Mouse (Mus musculus) kidney, embryonic 16.5 days (tissue): Measurements from ENCODE around the gene Suox. TPM values are rescaled to one million over a fixed set of nuclear protein-coding genes. Genes with fewer than 3 reads are reported as not detected.
"Not testable (repeated sequence)": the region's sequence is repeated elsewhere in the genome, so short reads cannot be mapped to it uniquely, and the experiment has no call there.

Experiments
- ATAC-seq: fragments of 200-750 bp; cut with Nextera tagmentation; 2 replicates; pipeline ENCODE4 v1.8.0; 2017; ENCODE audit warnings: moderate TSS enrichment; ENCODE audit not compliant: low FRiP score, low TSS enrichment
- H3K27ac ChIP-seq: fragments of 300-500 bp; sonication (generic); 2 replicates; pipeline ENCODE4 v1.5.1; 2014; ENCODE audit warnings: low read length
- H3K27me3 ChIP-seq: fragments of 300-500 bp; sonication (generic); 2 replicates; pipeline ENCODE4 v1.6.1; 2014; ENCODE audit warnings: low read length, control low read depth, mixed read lengths; ENCODE audit not compliant: insufficient read depth
- H3K36me3 ChIP-seq: fragments of 300-500 bp; sonication (generic); 2 replicates; pipeline ENCODE4 v1.6.1; 2014; ENCODE audit warnings: low read length, control low read depth, mixed read lengths; ENCODE audit not compliant: insufficient read depth
- H3K4me1 ChIP-seq: fragments of 300-500 bp; sonication (generic); 2 replicates; pipeline ENCODE4 v1.6.1; 2014; ENCODE audit warnings: low read length, control low read depth, mixed read lengths; ENCODE audit not compliant: insufficient read depth
- H3K4me2 ChIP-seq: fragments of 300-500 bp; sonication (generic); replicated peaks from 2 replicates; pipeline ENCODE4 v1.6.1; 2014; ENCODE audit warnings: low read depth, low read length
- H3K4me3 ChIP-seq: fragments of 300-500 bp; sonication (generic); 2 replicates; pipeline ENCODE4 v1.5.1; 2014; ENCODE audit warnings: mild to moderate bottlenecking, low read length
- H3K9ac ChIP-seq: fragments of 300-500 bp; sonication (generic); replicated peaks from 2 replicates; pipeline ENCODE4 v1.6.1; 2014; ENCODE audit warnings: low read length
- H3K9me3 ChIP-seq: fragments of 300-500 bp; sonication (generic); 2 replicates; pipeline ENCODE4 v1.6.1; 2016; ENCODE audit warnings: low read length, control low read depth
- WGBS: fragments of 180-500 bp; shearing (Covaris S2); extraction: QIAGEN DNeasy Blood & Tissue Kit; methylation state at CpG from one replicate; pipeline ENCODE4 v1.1.7; 2014; 5-methylcytosine and 5-hydroxymethylcytosine counted together
- polyA plus RNA-seq: library from polyadenylated mRNA; unstranded; fragments of >200 nt; fragmentation: Nextera tagmentation; extraction: Ambion mirVana; gene quantifications from 2 replicates; pipeline ENCODE4 v1.2.1, GENCODE M21; 2015

The Suox gene
- polyA plus RNA-seq, 1 experiment from 2014 or later: 16.3 TPM

- H3K4me3 ChIP-seq: peak within 1 kb of the TSS; percentile 60
- H3K4me2 ChIP-seq: peak within 1 kb of the TSS; percentile 94
- no peaks in the 10 kb centered on the region for H3K27me3 ChIP-seq
- peak; percentile 78 for ATAC-seq
- H3K36me3 ChIP-seq: 0 out of 2 replicates have a peak, but pooled peaks cover 4% of the 10 kb centered on the region
- H3K9me3 ChIP-seq: no peaks in the 10 kb centered on the region
- 3% methylated on average over 36 of the region's 36 CpGs for WGBS
- peak within 1 kb of the TSS; percentile 70 for H3K9ac ChIP-seq
- peaks cover 14% of the 10 kb centered on the region for H3K4me1 ChIP-seq
- H3K27ac ChIP-seq: peak within 1 kb of the TSS; percentile 32; the same call in 1 of the 2 replicates
These were observed 28.5 kb downstream of the Suox start, which contains the start of gene Ikzf4 for GRCm38 (mm10) chr10:128645111-128646011. Ikzf4 (minus strand) TSS chr10:128645991.

DNA sequence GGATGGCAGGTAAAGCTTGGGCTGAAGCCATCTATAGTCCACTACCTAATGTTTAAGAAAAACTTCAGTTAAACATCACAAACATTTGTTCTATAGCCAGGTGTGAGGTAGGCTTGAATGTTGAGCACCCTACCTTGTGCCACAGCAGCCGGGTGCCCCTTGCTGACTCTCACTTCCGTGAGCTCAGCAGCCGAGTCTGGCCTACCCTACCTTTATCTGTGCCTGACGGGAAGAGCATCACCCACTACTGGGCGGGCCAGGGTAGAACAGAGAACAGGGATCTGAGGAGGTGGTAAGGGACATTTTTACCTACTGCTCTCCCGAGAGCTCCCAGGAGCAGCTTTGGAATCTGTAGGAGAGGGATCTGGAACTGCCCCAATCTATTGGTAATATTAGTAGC, 31.1 kb downstream of the Suox start:
- H3K36me3 ChIP-seq: 0 out of 2 replicates have a peak, but pooled peaks cover 4% of the 10 kb centered on the region
- ATAC-seq: no peak
- H3K4me3 ChIP-seq: no peak overlapping the region
- no peaks in the 10 kb centered on the region for H3K27me3 ChIP-seq
- H3K27ac ChIP-seq: no peak overlapping the region
- H3K9me3 ChIP-seq: no peaks in the 10 kb centered on the region
- WGBS: 83% methylated on average over 6 of the region's 6 CpGs
- H3K4me1 ChIP-seq: peaks cover 14% of the 10 kb centered on the region
- no peak overlapping the region for H3K9ac ChIP-seq
- H3K4me2 ChIP-seq: no peak overlapping the region

- H3K4me3 ChIP-seq: no peak overlapping the region
- 77% methylated on average over 7 of the region's 7 CpGs for WGBS
- no peaks in the 10 kb centered on the region for H3K27me3 ChIP-seq
- H3K9me3 ChIP-seq: no peaks in the 10 kb centered on the region
- H3K9ac ChIP-seq: no peak overlapping the region
- H3K36me3 ChIP-seq: 0 out of 2 replicates have a peak, but pooled peaks cover 4% of the 10 kb centered on the region
- H3K27ac ChIP-seq: no peak overlapping the region
- ATAC-seq: no peak
- no peak overlapping the region for H3K4me2 ChIP-seq
- peaks cover 16% of the 10 kb centered on the region for H3K4me1 ChIP-seq
These were observed 32.0 kb downstream of the Suox start for GRCm38 (mm10) chr10:128641871-128642270.

DNA sequence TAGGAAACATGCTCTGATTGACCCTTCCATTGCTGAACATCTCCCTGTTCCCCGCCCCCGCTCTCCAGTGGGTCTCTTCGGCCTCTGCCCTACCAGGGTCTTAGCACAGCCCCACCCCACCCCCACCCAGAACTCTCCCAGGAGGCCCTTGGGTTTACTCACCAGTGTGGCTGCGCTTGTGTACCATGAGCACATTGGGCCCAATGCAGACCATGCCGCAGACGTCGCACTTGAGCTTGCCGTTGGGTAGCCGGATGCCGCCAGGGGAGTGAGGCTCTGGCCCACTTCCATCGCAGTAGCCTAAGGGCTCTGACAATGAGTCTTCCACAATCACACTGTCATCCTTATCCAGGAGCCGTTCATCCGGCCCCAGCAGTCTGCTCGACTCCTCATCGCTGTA, 33.0 kb downstream of the Suox start:
- no peaks in the 10 kb centered on the region for H3K9me3 ChIP-seq
- H3K36me3 ChIP-seq: 0 out of 2 replicates have a peak, but pooled peaks cover 4% of the 10 kb centered on the region
- no peak overlapping the region for H3K4me2 ChIP-seq
- H3K9ac ChIP-seq: no peak overlapping the region
- ATAC-seq: no peak
- H3K27me3 ChIP-seq: no peaks in the 10 kb centered on the region
- H3K4me3 ChIP-seq: no peak overlapping the region
- H3K4me1 ChIP-seq: peaks cover 11% of the 10 kb centered on the region; the same call in 1 of the 2 replicates
- H3K27ac ChIP-seq: no peak overlapping the region
- WGBS: 97% methylated on average over 15 of the region's 15 CpGs

GRCm38 (mm10) chr10:128639999-128640398, 33.9 kb downstream of the Suox start:
- no peak overlapping the region for H3K27ac ChIP-seq
- H3K27me3 ChIP-seq: no peaks in the 10 kb centered on the region
- no peak overlapping the region for H3K9ac ChIP-seq
- no peaks in the 10 kb centered on the region for H3K9me3 ChIP-seq
- H3K4me2 ChIP-seq: no peak overlapping the region
- no peak for ATAC-seq
- WGBS: 85% methylated on average over 14 of the region's 14 CpGs
- H3K4me1 ChIP-seq: peaks cover 4% of the 10 kb centered on the region; the same call in 1 of the 2 replicates
- no peak overlapping the region for H3K4me3 ChIP-seq
- H3K36me3 ChIP-seq: 0 out of 2 replicates have a peak, but pooled peaks cover 4% of the 10 kb centered on the region

DNA sequence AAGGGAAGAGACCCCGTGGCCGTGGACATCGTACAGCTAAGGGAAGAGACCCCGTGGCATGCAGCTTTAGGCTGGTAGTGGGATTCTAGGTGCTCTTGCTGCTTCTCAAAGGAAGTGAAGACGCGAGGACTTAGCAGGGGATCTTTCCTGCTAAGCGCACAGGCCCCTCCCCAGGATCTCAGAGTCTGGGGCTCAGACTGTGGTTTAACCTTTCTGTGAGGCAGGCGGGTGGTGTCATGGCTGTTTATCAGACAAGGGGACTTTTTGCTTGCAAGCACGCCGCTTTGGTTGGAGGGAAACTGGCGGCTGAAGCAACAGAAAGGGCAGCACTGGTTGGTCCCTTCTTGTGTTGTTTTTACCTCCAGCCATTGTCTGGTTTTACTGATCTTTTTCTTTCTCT, 36.9 kb downstream of the Suox start:
- 0 out of 2 replicates have a peak, but pooled peaks cover 3% of the 10 kb centered on the region for H3K4me1 ChIP-seq
- ATAC-seq: no peak
- 0 out of 2 replicates have a peak, but pooled peaks cover 6% of the 10 kb centered on the region for H3K36me3 ChIP-seq
- peak overlapping the region; percentile 36; the same call in 1 of the 2 replicates for H3K4me2 ChIP-seq
- no peaks in the 10 kb centered on the region for H3K27me3 ChIP-seq
- H3K9me3 ChIP-seq: no peaks in the 10 kb centered on the region
- H3K9ac ChIP-seq: peak overlapping the region; percentile 25; the same call in 1 of the 2 replicates
- H3K27ac ChIP-seq: no peak overlapping the region
- WGBS: 26% methylated on average over 11 of the region's 11 CpGs
- H3K4me3 ChIP-seq: no peak overlapping the region

DNA sequence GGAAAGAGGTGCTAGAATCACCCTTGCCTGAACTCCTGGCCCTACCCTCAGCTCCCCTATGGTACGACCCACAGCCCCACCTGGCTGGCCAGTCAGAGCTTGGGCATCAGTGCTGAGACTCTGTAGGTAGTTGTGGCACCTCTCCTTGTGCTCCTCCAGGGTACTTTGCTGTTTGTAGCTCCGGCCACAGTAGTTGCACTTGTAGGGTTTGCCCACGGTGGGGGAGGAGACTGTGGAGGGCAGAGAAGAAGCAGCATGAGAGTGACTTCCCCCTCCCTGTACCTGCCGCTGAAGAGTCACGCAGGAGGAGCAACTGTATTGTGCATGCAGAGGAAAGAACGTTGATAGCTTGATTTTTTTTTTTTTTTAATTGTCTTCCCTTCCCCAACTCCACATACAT, 37.3 kb downstream of the Suox start:
- ATAC-seq: no peak
- Histone ChIP-seq H3K4me1 (0 out of 2 replicates have a peak, but pooled peaks cover 3% of the 10 kb centered on the region), H3K4me2 (no peak overlapping the region), H3K9ac (peak overlapping the region; percentile 25; the same call in 1 of the 2 replicates), H3K27ac (no peak overlapping the region), H3K4me3 (no peak overlapping the region), H3K27me3 (no peaks in the 10 kb centered on the region), H3K36me3 (0 out of 2 replicates have a peak, but pooled peaks cover 6% of the 10 kb centered on the region), H3K9me3 (no peaks in the 10 kb centered on the region)
- WGBS: 58% methylated on average over 6 of the region's 6 CpGs

GRCm38 (mm10) chr10:128635697-128636096, 38.2 kb downstream of the Suox start:
- Histone ChIP-seq H3K4me1 (0 out of 2 replicates have a peak, but pooled peaks cover 3% of the 10 kb centered on the region), H3K4me3 (no peak overlapping the region), H3K9me3 (no peaks in the 10 kb centered on the region), H3K27me3 (no peaks in the 10 kb centered on the region), H3K9ac (no peak overlapping the region), H3K27ac (no peak overlapping the region), H3K36me3 (0 out of 2 replicates have a peak, but pooled peaks cover 4% of the 10 kb centered on the region), H3K4me2 (no peak overlapping the region)
- WGBS: 91% methylated on average over 13 of the region's 13 CpGs
- no peak for ATAC-seq

DNA sequence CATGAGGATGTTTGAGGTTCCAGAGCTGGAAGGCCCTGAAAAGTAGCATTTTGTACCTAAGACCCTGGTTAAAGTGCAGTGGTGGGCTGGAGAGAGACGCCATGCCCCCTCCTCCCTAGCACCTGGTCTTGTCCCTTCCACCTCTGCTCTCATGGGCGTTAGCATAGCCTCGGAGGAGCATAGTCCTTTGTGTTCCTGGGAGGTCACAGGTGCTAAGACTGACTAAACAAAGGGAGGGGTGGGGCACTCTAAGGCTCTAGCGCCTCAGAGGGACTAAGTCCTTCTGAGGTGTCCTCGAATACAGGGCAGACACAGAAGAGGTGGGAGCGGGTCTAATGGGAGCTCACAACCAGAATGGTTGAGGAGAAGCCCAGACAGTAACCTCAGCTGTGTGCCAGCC, 42.3 kb downstream of the Suox start:
- no peak overlapping the region for H3K9ac ChIP-seq
- H3K4me3 ChIP-seq: no peak overlapping the region
- H3K36me3 ChIP-seq: 0 out of 2 replicates have a peak, but pooled peaks cover 3% of the 10 kb centered on the region
- H3K4me1 ChIP-seq: no peaks in the 10 kb centered on the region
- H3K9me3 ChIP-seq: no peaks in the 10 kb centered on the region
- H3K27me3 ChIP-seq: no peaks in the 10 kb centered on the region
- no peak for ATAC-seq
- H3K4me2 ChIP-seq: no peak overlapping the region
- no peak overlapping the region for H3K27ac ChIP-seq
- WGBS: 29% methylated on average over 6 of the region's 6 CpGs

DNA sequence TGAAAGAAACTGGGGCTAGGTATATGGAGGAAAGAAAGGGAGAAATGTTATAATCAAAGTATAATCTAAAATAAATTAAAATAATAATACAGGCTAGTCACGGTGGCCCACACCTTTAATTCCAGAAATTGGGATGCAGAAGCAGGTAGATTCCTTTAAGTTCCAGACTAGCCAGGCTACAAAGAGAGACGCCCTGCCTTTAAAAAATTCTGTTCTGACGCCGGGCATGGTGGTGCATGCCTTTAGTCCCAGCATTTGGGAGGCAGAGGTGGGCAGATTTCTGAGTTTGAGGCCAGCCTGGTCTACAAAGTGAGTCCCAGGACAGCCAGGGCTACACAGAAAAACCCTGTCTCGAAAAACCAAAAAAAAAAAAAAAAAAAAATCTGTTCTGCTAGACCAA, 43.6 kb downstream of the Suox start:
- H3K4me1 ChIP-seq, H3K9ac ChIP-seq, H3K4me2 ChIP-seq, H3K27ac ChIP-seq, H3K4me3 ChIP-seq, H3K27me3 ChIP-seq, H3K36me3 ChIP-seq, H3K9me3 ChIP-seq, ATAC-seq: not testable (repeated sequence)
- WGBS: 76% methylated on average over 5 of the region's 5 CpGs
